Mouse (Mus musculus): ENCODE results near the gene Tsc2. TPM values are rescaled to one million over a fixed set of nuclear protein-coding genes. Genes with fewer than 3 reads are reported as not detected.

The Tsc2 gene
- polyA plus RNA-seq, 1 experiment: 49.5 TPM

GRCm38 (mm10) chr17:24645916-24646315 is 13.5 kb upstream of the Tsc2 start:
- Histone ChIP-seq H3ac (ENCODE audit: control insufficient read depth, insufficient read length) (no peak overlapping the region), H3K27me3 (ENCODE audit: control insufficient read depth, insufficient read depth, insufficient read length) (no peaks in the 10 kb centered on the region), H3K36me3 (ENCODE audit: control insufficient read depth, insufficient read depth) (no peaks in the 10 kb centered on the region), H3K79me2 (ENCODE audit: control insufficient read depth, insufficient read depth) (no peaks in the 10 kb centered on the region), H3K4me2 (ENCODE audit: low read depth) (no peak overlapping the region), H3K4me3 (no peak overlapping the region)
- TF ChIP-seq USF1 (IDR thresholded peaks at IDR 0.05; ENCODE audit: low read depth) (no peak), MAX (IDR thresholded peaks at IDR 0.05; ENCODE audit: low read depth) (no peak), POLR2AphosphoS2 (IDR thresholded peaks at IDR 0.05; ENCODE audit: insufficient read length, low read depth) (no peak)

GRCm38 (mm10) chr17:24644875-24645721 is 12.7 kb upstream of the Tsc2 start:
- H3K36me3 ChIP-seq (ENCODE audit: control insufficient read depth, insufficient read depth): no peaks in the 10 kb centered on the region
- H3K79me2 ChIP-seq (ENCODE audit: control insufficient read depth, insufficient read depth): no peaks in the 10 kb centered on the region
- H3ac ChIP-seq (ENCODE audit: control insufficient read depth, insufficient read length): no peak overlapping the region
- TF ChIP-seq MYOD1 (IDR thresholded peaks at IDR 0.05; ENCODE audit: control insufficient read depth in 1 of 3, insufficient read length in 2 of 3, low read depth in 2 of 3) (peak in 1 of 3 experiments; percentile 72), MAX (IDR thresholded peaks at IDR 0.05; ENCODE audit: low read depth) (no peak), TCF12 (IDR thresholded peaks at IDR 0.05; ENCODE audit: insufficient read depth, poor library complexity, severe bottlenecking) (no peak), MYOG (IDR thresholded peaks at IDR 0.05; ENCODE audit: control insufficient read depth in 1 of 3, insufficient read depth in 1 of 3, insufficient read length in 2 of 3, low read depth in 2 of 3) (peak in 1 of 3 experiments; percentile 65), POLR2AphosphoS2 (IDR thresholded peaks at IDR 0.05; ENCODE audit: insufficient read length, low read depth) (no peak)
- peak overlapping the region; percentile 55 for H3K4me2 ChIP-seq (ENCODE audit: low read depth)
- no peaks in the 10 kb centered on the region for H3K27me3 ChIP-seq (ENCODE audit: control insufficient read depth, insufficient read depth, insufficient read length)
- peak overlapping the region; percentile 5 for H3K4me3 ChIP-seq

- Histone ChIP-seq H3K79me2 (ENCODE audit: control insufficient read depth, insufficient read depth) (no peaks in the 10 kb centered on the region), H3K4me3 (peak overlapping the region; percentile 5), H3K36me3 (ENCODE audit: control insufficient read depth, insufficient read depth) (no peaks in the 10 kb centered on the region), H3ac (ENCODE audit: control insufficient read depth, insufficient read length) (no peak overlapping the region), H3K4me2 (ENCODE audit: low read depth) (peak overlapping the region; percentile 55), H3K27me3 (ENCODE audit: control insufficient read depth, insufficient read depth, insufficient read length) (no peaks in the 10 kb centered on the region)
- no peak for TF ChIP-seq MYOD1 (IDR thresholded peaks at IDR 0.05; ENCODE audit: control insufficient read depth in 1 of 3, insufficient read length in 2 of 3, low read depth in 2 of 3)
- no peak for TF ChIP-seq TCF12 (IDR thresholded peaks at IDR 0.05; ENCODE audit: insufficient read depth, poor library complexity, severe bottlenecking)
- TF ChIP-seq SRF (IDR thresholded peaks at IDR 0.05; ENCODE audit: control insufficient read depth, insufficient read length, low read depth): no peak
- no peak for TF ChIP-seq POLR2A (IDR thresholded peaks at IDR 0.05; ENCODE audit: insufficient read length, low read depth)
Observed at GRCm38 (mm10) chr17:24644030-24644715, 11.7 kb upstream of the Tsc2 start.

- Histone ChIP-seq H3K36me3 (ENCODE audit: control insufficient read depth, insufficient read depth) (no peaks in the 10 kb centered on the region), H3ac (ENCODE audit: control insufficient read depth, insufficient read length) (no peak overlapping the region), H3K27me3 (ENCODE audit: control insufficient read depth, insufficient read depth, insufficient read length) (no peaks in the 10 kb centered on the region), H3K4me3 (no peak overlapping the region), H3K79me2 (ENCODE audit: control insufficient read depth, insufficient read depth) (no peaks in the 10 kb centered on the region), H3K4me2 (ENCODE audit: low read depth) (peak overlapping the region; percentile 27)
- TF ChIP-seq TCF12 (IDR thresholded peaks at IDR 0.05; ENCODE audit: insufficient read depth, poor library complexity, severe bottlenecking): no peak
- TF ChIP-seq MYOG (IDR thresholded peaks at IDR 0.05; ENCODE audit: control insufficient read depth in 1 of 3, insufficient read depth in 1 of 3, insufficient read length in 2 of 3, low read depth in 2 of 3): peak in 1 of 3 experiments; percentile 57
- no peak for TF ChIP-seq POLR2A (IDR thresholded peaks at IDR 0.05; ENCODE audit: insufficient read length, low read depth)
- TF ChIP-seq TCF3 (IDR thresholded peaks at IDR 0.05; ENCODE audit: insufficient read length, low read depth): no peak
- no peak for TF ChIP-seq REST (IDR thresholded peaks at IDR 0.05; ENCODE audit: insufficient read depth, insufficient read length)
- no peak for TF ChIP-seq E2F4 (IDR thresholded peaks at IDR 0.05; ENCODE audit: insufficient read depth)
- TF ChIP-seq POLR2AphosphoS2 (IDR thresholded peaks at IDR 0.05; ENCODE audit: insufficient read length, low read depth): no peak
- TF ChIP-seq CEBPB (IDR thresholded peaks at IDR 0.05; ENCODE audit: insufficient read depth, poor library complexity, severe bottlenecking): no peak
- TF ChIP-seq USF1 (IDR thresholded peaks at IDR 0.05; ENCODE audit: low read depth): no peak
- no peak for TF ChIP-seq MAX (IDR thresholded peaks at IDR 0.05; ENCODE audit: low read depth)
- TF ChIP-seq MYOD1 (IDR thresholded peaks at IDR 0.05; ENCODE audit: control insufficient read depth in 1 of 3, insufficient read length in 2 of 3, low read depth in 2 of 3): peak in 1 of 3 experiments; percentile 69
- no peak for TF ChIP-seq SRF (IDR thresholded peaks at IDR 0.05; ENCODE audit: control insufficient read depth, insufficient read length, low read depth)
Observed at GRCm38 (mm10) chr17:24642791-24643343, 10.4 kb upstream of the Tsc2 start.

- no peak overlapping the region for H3K4me2 ChIP-seq (ENCODE audit: low read depth)
- H3K27me3 ChIP-seq (ENCODE audit: control insufficient read depth, insufficient read depth, insufficient read length): no peaks in the 10 kb centered on the region
- no peak for TF ChIP-seq USF1 (IDR thresholded peaks at IDR 0.05; ENCODE audit: low read depth)
- TF ChIP-seq MAX (IDR thresholded peaks at IDR 0.05; ENCODE audit: low read depth): no peak
- no peak for TF ChIP-seq POLR2A (IDR thresholded peaks at IDR 0.05; ENCODE audit: insufficient read length, low read depth)
- TF ChIP-seq TCF12 (IDR thresholded peaks at IDR 0.05; ENCODE audit: insufficient read depth, poor library complexity, severe bottlenecking): no peak
- no peak for TF ChIP-seq TCF3 (IDR thresholded peaks at IDR 0.05; ENCODE audit: insufficient read length, low read depth)
- TF ChIP-seq SRF (IDR thresholded peaks at IDR 0.05; ENCODE audit: control insufficient read depth, insufficient read length, low read depth): no peak
- TF ChIP-seq MYOG (IDR thresholded peaks at IDR 0.05; ENCODE audit: control insufficient read depth in 1 of 3, insufficient read depth in 1 of 3, insufficient read length in 2 of 3, low read depth in 2 of 3): no peak
- TF ChIP-seq POLR2AphosphoS2 (IDR thresholded peaks at IDR 0.05; ENCODE audit: insufficient read length, low read depth): no peak
- H3K36me3 ChIP-seq (ENCODE audit: control insufficient read depth, insufficient read depth): no peaks in the 10 kb centered on the region
- no peaks in the 10 kb centered on the region for H3K79me2 ChIP-seq (ENCODE audit: control insufficient read depth, insufficient read depth)
- H3K4me3 ChIP-seq: no peak overlapping the region
- H3ac ChIP-seq (ENCODE audit: control insufficient read depth, insufficient read length): no peak overlapping the region
Observed at GRCm38 (mm10) chr17:24641944-24642343, 9.5 kb upstream of the Tsc2 start.
